Mouse (Mus musculus): ENCODE results near the gene Tspoap1.

GRCm38 (mm10) chr11:87720324-87720723 is 40.0 kb upstream of the Tspoap1 start:
- TF ChIP-seq CTCF (IDR thresholded peaks at IDR 0.05; ENCODE audit: extremely low read depth, insufficient read length, insufficient replicate concordance, low read depth, low read length): no peak
- no peak for TF ChIP-seq POLR2A (IDR thresholded peaks at IDR 0.05; ENCODE audit: low read depth, low read length)

All from small intestine, adult 2 months (tissue).